Mouse (Mus musculus): Measurements from ENCODE around the gene Vmn2r81.
"Not testable (repeated sequence)": the region's sequence is repeated elsewhere in the genome, so short reads cannot be mapped to it uniquely, and the experiment has no call there.

Vmn2r81 gene

DNA sequence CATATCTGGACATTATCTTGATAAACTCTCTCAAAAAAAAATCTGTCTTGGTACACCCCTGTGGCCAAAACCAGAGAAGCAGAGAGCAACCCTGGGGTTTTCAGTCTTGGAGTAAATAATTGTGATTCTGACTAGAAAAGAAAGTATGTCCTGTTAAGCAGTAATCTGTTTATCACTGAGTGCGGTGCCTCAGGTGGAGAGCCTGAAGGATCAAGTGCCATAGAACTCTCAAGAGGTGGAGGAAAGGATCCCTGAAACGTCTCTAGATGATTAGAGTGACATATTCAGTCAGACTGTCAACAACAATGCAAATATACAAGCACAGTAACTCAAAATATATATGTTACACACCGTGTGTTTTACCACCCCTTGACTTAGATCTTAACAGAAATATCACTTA, at the start of gene Vmn2r81:
Gene Vmn2r81, plus strand, starts transcription at position 301 of the 400 bp plus-strand sequence.
- DNase-seq (ENCODE audit: low spot score) = not testable (repeated sequence)

DNA sequence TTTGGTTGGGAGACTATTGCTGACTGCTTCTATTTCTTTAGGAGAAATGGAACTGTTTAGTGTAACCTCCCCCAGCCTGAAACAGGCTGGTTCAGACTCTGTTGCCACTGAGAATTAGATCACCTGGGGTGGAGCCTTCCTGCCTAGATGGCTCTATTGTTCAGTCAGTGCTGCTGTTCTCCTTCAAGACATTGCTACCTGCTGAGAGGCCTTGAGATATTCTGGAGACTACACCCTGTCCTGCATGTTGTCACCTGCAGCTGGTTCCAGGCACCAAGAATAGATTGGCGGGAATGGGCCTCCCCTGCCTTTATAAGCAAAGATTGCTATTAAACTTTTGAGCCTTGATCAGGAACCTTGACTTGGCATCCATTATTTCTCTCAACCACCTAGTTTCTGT, 47.5 kb upstream of the Vmn2r81 start:
- DNase-seq (ENCODE audit: low spot score) = not testable (repeated sequence)

DNA sequence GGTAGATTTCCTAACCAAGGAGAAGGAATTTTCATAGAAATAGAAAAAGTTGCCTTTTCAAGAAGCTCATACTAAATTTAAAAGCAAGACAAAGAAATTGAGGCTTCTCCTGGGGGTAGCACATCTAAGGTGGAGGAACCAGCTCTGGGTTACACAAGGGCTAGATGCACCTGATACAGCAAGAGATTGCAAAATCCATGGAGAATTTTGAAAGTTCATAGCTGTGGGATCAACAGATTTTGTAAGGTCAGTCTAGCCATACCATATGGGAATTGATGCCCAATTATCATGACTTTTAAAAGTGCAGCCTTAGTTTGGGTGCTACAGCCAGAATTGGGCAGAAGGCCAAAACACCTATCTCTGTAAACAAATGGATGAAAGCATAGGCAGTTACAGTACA, 27.1 kb upstream of the Vmn2r81 start:
- no peak for DNase-seq (ENCODE audit: low spot score)

DNA sequence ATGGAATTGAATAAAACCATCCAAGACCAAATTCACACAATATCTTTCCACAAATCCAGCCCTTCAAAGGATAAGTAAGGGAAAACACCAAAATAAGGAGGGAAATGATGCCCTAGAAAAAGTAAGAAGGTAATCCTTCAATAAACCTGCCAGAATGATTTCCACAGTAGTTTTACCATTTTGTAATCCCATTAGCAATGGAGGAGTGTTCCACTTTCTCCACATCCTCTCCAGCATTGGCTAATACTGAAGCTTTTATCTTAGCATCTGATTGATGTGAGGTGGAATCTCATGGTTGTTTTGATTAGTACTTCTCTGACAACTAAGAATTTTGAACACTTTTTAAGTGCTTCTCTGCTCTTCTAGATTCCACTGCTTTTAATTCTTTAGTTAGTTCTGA, 25.9 kb upstream of the Vmn2r81 start:
- no peak for DNase-seq (ENCODE audit: low spot score)

DNA sequence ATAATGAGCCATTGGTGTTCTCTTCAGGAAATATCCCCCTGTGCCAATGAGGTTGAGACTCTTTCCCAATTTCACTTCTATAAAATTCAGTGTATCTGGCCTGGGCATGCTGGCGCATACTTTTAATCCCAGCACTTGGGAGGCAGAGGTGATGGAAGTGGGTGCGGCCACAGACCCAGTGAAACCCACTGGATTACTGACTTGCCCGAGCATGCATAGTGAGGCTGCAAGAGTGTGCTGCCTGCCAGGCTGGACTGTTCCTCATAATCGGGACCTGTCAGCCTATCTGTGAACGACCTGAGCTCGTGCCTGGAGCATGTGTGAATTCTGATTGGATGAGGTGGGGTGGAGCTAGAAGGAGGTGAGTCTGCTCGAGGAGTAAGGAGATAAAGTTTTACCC, 25.3 kb upstream of the Vmn2r81 start:
- DNase-seq (ENCODE audit: low spot score) = no peak

DNA sequence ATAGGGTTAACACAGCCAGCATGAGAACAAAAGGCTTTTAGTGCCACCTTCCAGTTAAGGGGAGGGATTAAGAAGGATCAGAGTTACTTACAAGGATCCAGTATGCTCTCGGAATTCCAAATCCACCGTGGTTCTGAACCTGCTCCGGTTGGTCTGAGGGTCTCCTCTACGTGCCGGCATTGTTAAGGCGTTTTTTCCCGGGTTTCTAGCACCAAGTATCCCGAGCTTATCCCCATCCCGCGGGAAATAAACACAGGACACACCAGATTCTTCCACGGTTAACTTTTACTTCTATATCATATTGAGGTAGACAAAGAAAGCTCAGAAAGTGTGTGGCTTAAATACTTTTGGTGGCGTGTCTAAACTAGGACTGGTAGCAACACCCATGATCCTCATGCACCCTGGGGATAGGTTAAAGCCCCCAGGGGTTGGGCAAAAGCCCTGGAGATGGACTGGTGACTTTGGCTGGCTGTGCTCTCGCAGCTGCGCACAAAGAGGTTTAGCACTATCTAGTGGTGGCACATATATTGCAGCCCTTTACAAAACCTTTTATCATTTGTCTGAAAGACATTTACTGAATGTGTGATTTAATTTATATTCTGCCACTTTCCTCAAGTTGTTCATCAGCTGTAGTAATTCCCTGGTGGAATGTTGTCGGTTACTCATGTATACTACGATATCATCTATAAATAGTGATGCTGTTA, 74.7 kb downstream of the Vmn2r81 start:
- DNase-seq (ENCODE audit: low spot score) = not testable (repeated sequence)

DNA sequence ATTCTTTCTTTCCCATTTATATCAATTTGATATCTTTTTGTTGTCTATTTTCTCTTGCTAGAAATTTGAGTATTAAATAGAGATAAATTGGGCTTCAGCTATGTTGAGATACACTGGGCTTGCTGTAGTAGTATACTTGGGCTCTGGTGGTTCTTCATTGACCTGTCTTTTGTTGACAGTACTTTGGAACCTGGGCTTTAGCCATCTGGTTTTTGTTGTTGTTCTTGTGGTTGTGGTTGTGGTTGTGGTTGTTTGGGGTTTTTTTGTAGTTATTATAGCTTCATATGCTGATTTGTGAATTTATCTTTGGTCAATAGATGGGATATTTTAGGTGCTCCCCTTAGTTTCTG, 75.2 kb downstream of the Vmn2r81 start:
- DNase-seq (ENCODE audit: low spot score) = no peak
